Mouse (Mus musculus) liver, embryonic 14.5 days (tissue): ENCODE results near the gene Adamtsl4. TPM values are rescaled to one million over a fixed set of nuclear protein-coding genes. Genes with fewer than 3 reads are reported as not detected.

Experiments used
- ATAC-seq: fragments of 200-750 bp; cut with Nextera tagmentation; 2 replicates; pipeline ENCODE4 v1.8.0; 2017; ENCODE audit warnings: moderate number of reproducible peaks, mild to moderate bottlenecking, moderate library complexity; ENCODE audit not compliant: insufficient read depth
- DNase-seq, 3 experiments: peaks; one replicate each; pipeline ENCODE4 v3.0.0-alpha.2; 2012 to 2013; ENCODE audit warnings: low read depth in 3 of 3, low spot score in 3 of 3
- H3K27ac ChIP-seq: fragments of 300-500 bp; sonication (generic); 2 replicates; pipeline ENCODE4 v1.5.1; 2014; ENCODE audit warnings: moderate library complexity, mild to moderate bottlenecking, control low read depth, inconsistent platforms
- H3K27me3 ChIP-seq: fragments of 300-500 bp; sonication (generic); 2 replicates; pipeline ENCODE4 v1.6.1; 2014; ENCODE audit warnings: mild to moderate bottlenecking, low read length, moderate library complexity; ENCODE audit not compliant: control insufficient read depth, insufficient read depth
- H3K36me3 ChIP-seq: fragments of 300-500 bp; sonication (generic); replicated peaks from 2 replicates; pipeline ENCODE4 v1.6.1; 2014; ENCODE audit warnings: low read depth; ENCODE audit not compliant: control insufficient read depth, insufficient read depth
- H3K4me1 ChIP-seq, 2 experiments: fragments of 200-500 bp in 1 of 2; fragments of 300-500 bp in 1 of 2; sonication (generic) in 1 of 2; replicated peaks; 2 replicates each; pipeline ENCODE4 v1.6.1; 2012 to 2014; ENCODE audit warnings: antibody characterized with exemption in 1 of 2, inconsistent platforms in 1 of 2, low read length in 1 of 2; ENCODE audit not compliant: control insufficient read depth in 2 of 2, insufficient read depth in 2 of 2
- H3K4me2 ChIP-seq: fragments of 300-500 bp; sonication (generic); 2 replicates; pipeline ENCODE4 v1.6.1; 2014; ENCODE audit warnings: low read depth, mild to moderate bottlenecking, control low read depth, moderate library complexity
- H3K4me3 ChIP-seq, 2 experiments: fragments of 200-500 bp in 1 of 2; fragments of 300-500 bp in 1 of 2; sonication (generic) in 1 of 2; 2 replicates each; pipeline ENCODE4 v1.5.1; 2012 to 2014; ENCODE audit warnings: low read depth in 2 of 2, low read length in 2 of 2, mild to moderate bottlenecking in 2 of 2, control low read depth in 1 of 2, inconsistent platforms in 1 of 2, moderate library complexity in 1 of 2; ENCODE audit not compliant: insufficient read depth in 1 of 2
- H3K9ac ChIP-seq: fragments of 300-500 bp; sonication (generic); replicated peaks from 2 replicates; pipeline ENCODE4 v1.6.1; 2014; ENCODE audit warnings: mild to moderate bottlenecking, control low read depth, moderate library complexity
- H3K9me3 ChIP-seq: fragments of 300-500 bp; sonication (generic); 2 replicates; pipeline ENCODE4 v1.6.1; 2016; ENCODE audit warnings: low read length, mixed read lengths; ENCODE audit not compliant: control insufficient read depth
- CTCF ChIP-seq: IDR thresholded peaks from 2 replicates; pipeline ENCODE4 v1.5.1; 2016; ENCODE audit warnings: antibody characterized with exemption, low read depth, control low read depth
- EP300 ChIP-seq: IDR thresholded peaks from 2 replicates; pipeline ENCODE4 v1.6.1; 2016; ENCODE audit warnings: antibody characterized with exemption, low read depth
- WGBS: fragments of 180-500 bp; shearing (Covaris S2); extraction: QIAGEN DNeasy Blood & Tissue Kit; methylation state at CpG from one replicate; pipeline ENCODE4 v1.1.7; 2014; ENCODE audit not compliant: insufficient replicate concordance; 5-methylcytosine and 5-hydroxymethylcytosine counted together
- microRNA-seq: library from miRNA; unstranded; fragments of <30 nt; microRNA quantifications from one replicate; pipeline ENCODE4, GENCODE M21; 2016
- polyA plus RNA-seq, 2 experiments: library from polyadenylated mRNA; depleted of rRNA in 1 of 2; stranded (reverse) in 1 of 2; unstranded in 1 of 2; fragments of >200 nt; fragmentation: Nextera tagmentation in 1 of 2; extraction: Ambion mirVana in 1 of 2; gene quantifications; 2 replicates each; pipeline versions ENCODE4 v1.2.1 to v1.2.3; 2012 to 2014

Gene Adamtsl4
- polyA plus RNA-seq, 2 experiments: 0.12 to 0.17 TPM

DNA sequence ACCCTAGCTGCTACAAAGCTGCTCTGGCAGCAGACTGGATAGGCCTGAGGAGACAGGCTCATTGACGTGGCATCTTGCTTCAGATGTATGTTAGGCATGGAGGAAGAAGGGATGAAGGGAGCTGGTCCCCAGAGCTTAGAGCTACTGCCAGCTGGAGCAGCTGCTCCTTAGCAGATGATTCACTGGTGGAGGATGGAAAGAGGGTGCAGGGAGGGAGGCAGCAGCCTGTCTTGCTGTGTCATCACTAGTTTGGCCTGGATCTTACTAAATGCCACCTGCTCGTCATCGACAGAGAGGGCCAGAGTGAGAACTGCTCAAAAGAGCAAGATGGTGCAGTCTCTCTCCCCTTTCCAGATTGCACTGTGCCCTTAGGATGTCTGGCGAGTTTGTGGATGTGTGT lies 58.0 kb downstream of the Adamtsl4 start:
- Histone ChIP-seq H3K4me2 (no peak overlapping the region), H3K4me1 (peaks cover 5 to 8% of the 10 kb centered on the region in 2 experiments), H3K9ac (no peak overlapping the region), H3K36me3 (peaks cover 81% of the 10 kb centered on the region), H3K27me3 (no peaks in the 10 kb centered on the region), H3K27ac (no peak overlapping the region), H3K9me3 (no peaks in the 10 kb centered on the region), H3K4me3 (no peak overlapping the region)
- ATAC-seq (no peak), DNase-seq (no peak)
- no peak for TF ChIP-seq EP300
- TF ChIP-seq CTCF: no peak
- WGBS: 84% methylated on average over 4 of the region's 4 CpGs

DNA sequence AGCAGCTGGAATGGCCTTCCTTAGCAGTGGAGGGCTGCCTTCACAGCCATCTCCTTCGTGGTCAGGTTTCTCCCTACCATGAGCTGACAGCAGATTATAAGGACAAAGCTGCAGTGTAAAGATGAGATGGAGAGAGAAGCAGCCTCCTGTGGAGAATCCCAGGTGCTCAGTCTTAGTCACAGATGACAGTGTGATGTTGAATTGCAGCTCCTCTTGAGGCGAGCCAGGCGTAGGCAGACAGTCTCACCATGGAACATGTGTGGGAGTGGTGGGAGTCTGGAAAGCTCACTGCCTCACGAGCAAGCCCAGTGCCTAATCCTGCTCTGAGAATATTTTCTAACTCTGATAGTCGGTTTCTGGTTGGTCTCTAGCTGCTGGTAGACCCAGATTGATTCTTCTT lies 60.0 kb downstream of the Adamtsl4 start:
- DNase-seq (no peak), ATAC-seq (no peak)
- Histone ChIP-seq H3K4me1 (peaks cover 5 to 13% of the 10 kb centered on the region in 2 experiments), H3K9ac (no peak overlapping the region), H3K36me3 (peaks cover 62% of the 10 kb centered on the region), H3K4me3 (no peak overlapping the region), H3K27me3 (no peaks in the 10 kb centered on the region), H3K9me3 (no peaks in the 10 kb centered on the region), H3K4me2 (no peak overlapping the region), H3K27ac (no peak overlapping the region)
- no peak for TF ChIP-seq CTCF
- no peak for TF ChIP-seq EP300
- 81% methylated on average over 5 of the region's 5 CpGs for WGBS

Small RNA genes within 50 kb of the gene (microRNA-seq; reads per million reads assigned to microRNA genes)
- not detected for gene Mir7014

Other genes starting within 250 kb of the Adamtsl4 start
- 0.54 and 0.92 TPM in 2 replicates for gene Ctsk, start 188.7 kb downstream of the Adamtsl4 start, polyA plus RNA-seq (2012; rRNA removed)
- gene Ctsk, start 188.7 kb downstream of the Adamtsl4 start, polyA plus RNA-seq (2014; fragmentation: Nextera tagmentation; extraction: Ambion mirVana): 1.1 and 1.3 TPM in 2 replicates
- gene Ctss, start 161.1 kb downstream of the Adamtsl4 start, polyA plus RNA-seq (2012; rRNA removed): 9.8 and 16.1 TPM in 2 replicates
- 27.1 and 27.7 TPM in 2 replicates for gene Ctss, start 161.1 kb downstream of the Adamtsl4 start, polyA plus RNA-seq (2014; fragmentation: Nextera tagmentation; extraction: Ambion mirVana)
- gene Hormad1, start 128.2 kb downstream of the Adamtsl4 start, polyA plus RNA-seq (2012; rRNA removed): not detected in 2 replicates
- 0.06 TPM in 1 of 2 replicates, not detected in the other for gene Hormad1, start 128.2 kb downstream of the Adamtsl4 start, polyA plus RNA-seq (2014; fragmentation: Nextera tagmentation; extraction: Ambion mirVana)
- 10.9 and 17.1 TPM in 2 replicates for gene Golph3l, start 99.0 kb downstream of the Adamtsl4 start, polyA plus RNA-seq (2012; rRNA removed)
- 32.6 and 38.5 TPM in 2 replicates for gene Golph3l, start 99.0 kb downstream of the Adamtsl4 start, polyA plus RNA-seq (2014; fragmentation: Nextera tagmentation; extraction: Ambion mirVana)
- 10.2 and 14.9 TPM in 2 replicates for gene Ensa, start 62.9 kb downstream of the Adamtsl4 start, polyA plus RNA-seq (2012; rRNA removed)
- gene Ensa, start 62.9 kb downstream of the Adamtsl4 start, polyA plus RNA-seq (2014; fragmentation: Nextera tagmentation; extraction: Ambion mirVana): 26.8 and 27.1 TPM in 2 replicates
- gene Mcl1, start 29.1 kb downstream of the Adamtsl4 start, polyA plus RNA-seq (2012; rRNA removed): 26.6 and 34.6 TPM in 2 replicates
- gene Mcl1, start 29.1 kb downstream of the Adamtsl4 start, polyA plus RNA-seq (2014; fragmentation: Nextera tagmentation; extraction: Ambion mirVana): 39.2 and 45.0 TPM in 2 replicates
- 9.3 and 9.8 TPM in 2 replicates for gene Ecm1, start 51.7 kb upstream of the Adamtsl4 start, polyA plus RNA-seq (2012; rRNA removed)
- 10.2 and 12.9 TPM in 2 replicates for gene Ecm1, start 51.7 kb upstream of the Adamtsl4 start, polyA plus RNA-seq (2014; fragmentation: Nextera tagmentation; extraction: Ambion mirVana)
- gene Tars2, start 72.3 kb upstream of the Adamtsl4 start, polyA plus RNA-seq (2012; rRNA removed): 14.5 and 19.9 TPM in 2 replicates
- gene Tars2, start 72.3 kb upstream of the Adamtsl4 start, polyA plus RNA-seq (2014; fragmentation: Nextera tagmentation; extraction: Ambion mirVana): 37.1 and 39.9 TPM in 2 replicates
- gene Rprd2, start 130.9 kb upstream of the Adamtsl4 start, polyA plus RNA-seq (2012; rRNA removed): 4.2 and 5.3 TPM in 2 replicates
- gene Rprd2, start 130.9 kb upstream of the Adamtsl4 start, polyA plus RNA-seq (2014; fragmentation: Nextera tagmentation; extraction: Ambion mirVana): 6.6 and 6.8 TPM in 2 replicates
- gene Prpf3, start 168.0 kb upstream of the Adamtsl4 start, polyA plus RNA-seq (2012; rRNA removed): 9.9 and 18.9 TPM in 2 replicates
- gene Prpf3, start 168.0 kb upstream of the Adamtsl4 start, polyA plus RNA-seq (2014; fragmentation: Nextera tagmentation; extraction: Ambion mirVana): 27.2 and 27.5 TPM in 2 replicates
- 72.5 and 119 TPM in 2 replicates for gene Mrps21, start 183.6 kb upstream of the Adamtsl4 start, polyA plus RNA-seq (2012; rRNA removed)
- gene Mrps21, start 183.6 kb upstream of the Adamtsl4 start, polyA plus RNA-seq (2014; fragmentation: Nextera tagmentation; extraction: Ambion mirVana): 224 and 226 TPM in 2 replicates
- gene Ciart, start 194.3 kb upstream of the Adamtsl4 start, polyA plus RNA-seq (2012; rRNA removed): 0.57 and 0.73 TPM in 2 replicates
- 0.32 and 0.53 TPM in 2 replicates for gene Ciart, start 194.3 kb upstream of the Adamtsl4 start, polyA plus RNA-seq (2014; fragmentation: Nextera tagmentation; extraction: Ambion mirVana)
- 3.2 and 5.1 TPM in 2 replicates for gene BC028528, start 204.1 kb upstream of the Adamtsl4 start, polyA plus RNA-seq (2012; rRNA removed)
- gene BC028528, start 204.1 kb upstream of the Adamtsl4 start, polyA plus RNA-seq (2014; fragmentation: Nextera tagmentation; extraction: Ambion mirVana): 3.8 and 5.1 TPM in 2 replicates
- 26.2 and 28.6 TPM in 2 replicates for gene Aph1a, start 206.1 kb upstream of the Adamtsl4 start, polyA plus RNA-seq (2012; rRNA removed)
- 14.0 and 16.1 TPM in 2 replicates for gene Aph1a, start 206.1 kb upstream of the Adamtsl4 start, polyA plus RNA-seq (2014; fragmentation: Nextera tagmentation; extraction: Ambion mirVana)
- 4.8 and 5.3 TPM in 2 replicates for gene Car14, start 216.8 kb upstream of the Adamtsl4 start, polyA plus RNA-seq (2012; rRNA removed)
- 9.3 and 11.1 TPM in 2 replicates for gene Car14, start 216.8 kb upstream of the Adamtsl4 start, polyA plus RNA-seq (2014; fragmentation: Nextera tagmentation; extraction: Ambion mirVana)
- gene Anp32e, start 241.3 kb upstream of the Adamtsl4 start, polyA plus RNA-seq (2012; rRNA removed): 39.5 and 104 TPM in 2 replicates
- 39.5 and 45.3 TPM in 2 replicates for gene Anp32e, start 241.3 kb upstream of the Adamtsl4 start, polyA plus RNA-seq (2014; fragmentation: Nextera tagmentation; extraction: Ambion mirVana)